Mouse (Mus musculus) pancreas, adult 10 weeks (tissue): Measurements from ENCODE around the gene Oas1e. TPM values are rescaled to one million over a fixed set of nuclear protein-coding genes. Genes with fewer than 3 reads are reported as not detected.

Experiments used
- polyA plus RNA-seq: library from polyadenylated mRNA; stranded (reverse); fragments of 350-450 nt; fragmentation: Illumina TruSeq; extraction: RNeasy Lipid Tissue Mini Kit (QIAGEN cat#74804); gene quantifications from one replicate; pipeline ENCODE4 v1.2.3, GENCODE M21; 2015; ENCODE audit warnings: low read depth, low replicate concordance; ENCODE audit not compliant: insufficient read depth

The Oas1e gene
- polyA plus RNA-seq = not detected

GRCm38 (mm10) chr5:120795480-120796034 lies at the start of gene Oas1e:
Oas1e (minus strand) TSS chr5:120795530.

GRCm38 (mm10) chr5:120811951-120812819 lies 16.9 kb upstream of the Oas1e start, which contains the start of gene Oas1c:
Oas1c (minus strand) TSS chr5:120812514.

GRCm38 (mm10) chr5:120777478-120777877 lies 17.9 kb downstream of the Oas1e start, which contains the start of gene Oas3:
Oas3 (minus strand) TSS chr5:120777661.

GRCm38 (mm10) chr5:120749688-120750087 lies 45.6 kb downstream of the Oas1e start, which contains the start of gene Oas2:
Oas2 (minus strand) TSS chr5:120749853.

Other genes with a start within 250 kb of the Oas1e start
- gene Tpcn1, start 206.9 kb downstream of the Oas1e start, polyA plus RNA-seq = 8.3 TPM
- not detected for gene Iqcd, start 206.5 kb downstream of the Oas1e start, polyA plus RNA-seq
- gene Rita1, start 182.9 kb downstream of the Oas1e start, polyA plus RNA-seq = 1.1 TPM
- 7.5 TPM for gene Ddx54, start 182.8 kb downstream of the Oas1e start, polyA plus RNA-seq
- not detected for gene Cfap73, start 161.3 kb downstream of the Oas1e start, polyA plus RNA-seq
- gene Rasal1, start 146.7 kb downstream of the Oas1e start, polyA plus RNA-seq = 0.24 TPM
- gene Dtx1, start 83.6 kb downstream of the Oas1e start, polyA plus RNA-seq = 13.4 TPM
- 3.2 TPM for gene Oas2, start 45.7 kb downstream of the Oas1e start, polyA plus RNA-seq
- not detected for gene Oas3, start 17.9 kb downstream of the Oas1e start, polyA plus RNA-seq
- gene Oas1c, start 17.0 kb upstream of the Oas1e start, polyA plus RNA-seq = 1.6 TPM
- not detected for gene Oas1f, start 51.8 kb upstream of the Oas1e start, polyA plus RNA-seq
- not detected for gene Oas1h, start 65.9 kb upstream of the Oas1e start, polyA plus RNA-seq
- gene Oas1g, start 92.1 kb upstream of the Oas1e start, polyA plus RNA-seq = 1.6 TPM
- 3.1 TPM for gene Oas1a, start 112.0 kb upstream of the Oas1e start, polyA plus RNA-seq
- not detected for gene Oas1d, start 119.0 kb upstream of the Oas1e start, polyA plus RNA-seq
- not detected for gene Rph3a, start 214.6 kb upstream of the Oas1e start, polyA plus RNA-seq